Mouse (Mus musculus) heart, postnatal 25 days (tissue): Measurements from ENCODE around the gene Cbs. TPM values are rescaled to one million over a fixed set of nuclear protein-coding genes. Genes with fewer than 3 reads are reported as not detected.

Experiments used
- DNase-seq: peaks from one replicate; pipeline ENCODE4 v3.0.0; 2022; ENCODE audit warnings: low spot score
- intact Hi-C: fragments of 180-260 bp; cut with DNase I; formaldehyde crosslinking; loops from one replicate; pipeline ENCODE4 v1.15.1; 2025
- total RNA-seq, 2 experiments: library from RNA; stranded (reverse); gene quantifications; 2 replicates each; pipeline ENCODE4 v1.2.3; 2021

Cbs gene
- 1 to 10 TPM; 1.6 to 2.6 TPM for total RNA-seq

GRCm38 (mm10) chr17:31636942-31637811 lies at the start of gene Cbs:
TSS of gene Cbs (minus strand) at chr17:31637238.
- peak; percentile 76 for DNase-seq
- intact Hi-C loops, result no loop called here

GRCm38 (mm10) chr17:31686225-31686564 lies 49.2 kb upstream of the Cbs start:
- intact Hi-C loops, result loop anchor here (5.0 to 10.0 kb wide), 2 partner anchors 251 to 519 kb away; no protein-coding TSS in a partner anchor
- no peak for DNase-seq

GRCm38 (mm10) chr17:31685514-31686224 lies 48.6 kb upstream of the Cbs start:
- peak; percentile 62 for DNase-seq
- intact Hi-C loops, result loop anchor here (1.0 to 10.0 kb wide), 5 partner anchors 171 to 519 kb away; no protein-coding TSS in a partner anchor

GRCm38 (mm10) chr17:31680450-31680849 lies 43.4 kb upstream of the Cbs start:
- intact Hi-C loops, result loop anchor here (10.0 kb wide), 1 partner anchor 524 kb away; no protein-coding TSS in a partner anchor
- no peak for DNase-seq

GRCm38 (mm10) chr17:31677507-31677906 lies 40.5 kb upstream of the Cbs start, which contains the start of gene Cryaa:
TSS of gene Cryaa (plus strand) at chr17:31677807.
- no peak for DNase-seq
- intact Hi-C loops, result no loop called here

GRCm38 (mm10) chr17:31674426-31674825 lies 37.4 kb upstream of the Cbs start:
- intact Hi-C loops, result no loop called here
- DNase-seq, result no peak

GRCm38 (mm10) chr17:31672279-31672678 lies 35.2 kb upstream of the Cbs start:
- intact Hi-C loops, result no loop called here
- DNase-seq, result no peak

GRCm38 (mm10) chr17:31671698-31672097 lies 34.7 kb upstream of the Cbs start:
- intact Hi-C loops, result no loop called here
- no peak for DNase-seq

GRCm38 (mm10) chr17:31670163-31670562 lies 33.1 kb upstream of the Cbs start:
- intact Hi-C loops, result no loop called here
- no peak for DNase-seq

- DNase-seq, result no peak
- intact Hi-C loops, result no loop called here
These were observed 31.3 kb upstream of the Cbs start for GRCm38 (mm10) chr17:31668306-31668705.

- intact Hi-C loops, result loop anchor here (2.0 to 5.0 kb wide), 2 partner anchors 286 to 332 kb away; no protein-coding TSS in a partner anchor
- DNase-seq, result peak; percentile 37
These were observed 27.7 kb upstream of the Cbs start for GRCm38 (mm10) chr17:31664760-31665159.

GRCm38 (mm10) chr17:31662855-31663254 lies 25.8 kb upstream of the Cbs start:
- DNase-seq, result no peak
- intact Hi-C loops, result loop anchor here (5.0 kb wide), 1 partner anchor 331 kb away; no protein-coding TSS in a partner anchor

GRCm38 (mm10) chr17:31660661-31661250 lies 23.7 kb upstream of the Cbs start:
- DNase-seq, result no peak

GRCm38 (mm10) chr17:31658468-31659185 lies 21.6 kb upstream of the Cbs start, which contains the start of gene U2af1:
TSS of gene U2af1 (minus strand) at chr17:31658892.
- intact Hi-C loops, result loop anchor here (2.0 to 5.0 kb wide), 2 partner anchors 92 to 146 kb away; no protein-coding TSS in a partner anchor
- peak; percentile 97 for DNase-seq

More at GRCm38 (mm10) chr17:31660661-31661250, 23.7 kb upstream of the Cbs start:
- intact Hi-C loops, result loop anchor here (5.0 kb wide), 1 partner anchor 328 kb away; no protein-coding TSS in a partner anchor

- intact Hi-C loops, result loop anchor here (2.0 to 5.0 kb wide), 2 partner anchors 91 to 146 kb away; no protein-coding TSS in a partner anchor
- DNase-seq, result no peak
These were observed 21.1 kb upstream of the Cbs start for GRCm38 (mm10) chr17:31658136-31658467.

GRCm38 (mm10) chr17:31657141-31657983 lies 20.3 kb upstream of the Cbs start:
- intact Hi-C loops, result loop anchor here (5.0 kb wide), 1 partner anchor 145 kb away; no protein-coding TSS in a partner anchor
- no peak for DNase-seq

GRCm38 (mm10) chr17:31656682-31657081 lies 19.6 kb upstream of the Cbs start:
- no peak for DNase-seq
- intact Hi-C loops, result loop anchor here (5.0 kb wide), 1 partner anchor 144 kb away; no protein-coding TSS in a partner anchor

- intact Hi-C loops, result loop anchor here (5.0 kb wide), 1 partner anchor 143 kb away; no protein-coding TSS in a partner anchor
These were observed 18.3 kb upstream of the Cbs start for GRCm38 (mm10) chr17:31655366-31655765.

More at GRCm38 (mm10) chr17:31655366-31655765, 18.3 kb upstream of the Cbs start:
- no peak for DNase-seq
